Mouse (Mus musculus) hindbrain, embryonic 11.5 days (tissue): Measurements from ENCODE around the gene Dop1b. TPM values are rescaled to one million over a fixed set of nuclear protein-coding genes. Genes with fewer than 3 reads are reported as not detected.

Experiments used
- ATAC-seq: fragments of 200-750 bp; cut with Nextera tagmentation; 2 replicates; pipeline ENCODE4 v1.8.0; 2017; ENCODE audit warnings: mild to moderate bottlenecking, moderate TSS enrichment, moderate library complexity; ENCODE audit not compliant: low FRiP score
- DNase-seq: peaks from one replicate; pipeline ENCODE4 v3.0.0-alpha.2; 2015; ENCODE audit warnings: low spot score
- H3K27ac ChIP-seq: fragments of 300-500 bp; sonication (generic); 2 replicates; pipeline ENCODE4 v1.5.1; 2014; ENCODE audit warnings: mild to moderate bottlenecking, low read depth, low read length
- H3K27me3 ChIP-seq: fragments of 300-500 bp; sonication (generic); 2 replicates; pipeline ENCODE4 v1.6.1; 2014; ENCODE audit warnings: mild to moderate bottlenecking, low read length, moderate library complexity, mixed read lengths; ENCODE audit not compliant: control insufficient read depth, insufficient read depth
- H3K36me3 ChIP-seq: fragments of 300-500 bp; sonication (generic); 2 replicates; pipeline ENCODE4 v1.6.1; 2014; ENCODE audit warnings: mild to moderate bottlenecking, low read length, moderate library complexity, mixed read lengths; ENCODE audit not compliant: control insufficient read depth, insufficient read depth
- H3K4me1 ChIP-seq: fragments of 300-500 bp; sonication (generic); replicated peaks from 2 replicates; pipeline ENCODE4 v1.6.1; 2014; ENCODE audit warnings: low read length, mixed read lengths; ENCODE audit not compliant: control insufficient read depth, insufficient read depth
- H3K4me2 ChIP-seq: fragments of 300-500 bp; sonication (generic); replicated peaks from 2 replicates; pipeline ENCODE4 v1.6.1; 2014; ENCODE audit warnings: mild to moderate bottlenecking, low read depth, low read length
- H3K4me3 ChIP-seq: fragments of 300-500 bp; sonication (generic); 2 replicates; pipeline ENCODE4 v1.5.1; 2014; ENCODE audit warnings: low read depth, low read length
- H3K9ac ChIP-seq: fragments of 300-500 bp; sonication (generic); 2 replicates; pipeline ENCODE4 v1.6.1; 2014; ENCODE audit warnings: low read depth, low read length
- H3K9me3 ChIP-seq: fragments of 300-500 bp; sonication (generic); 2 replicates; pipeline ENCODE4 v1.6.1; 2016; ENCODE audit warnings: low read length; ENCODE audit not compliant: control insufficient read depth
- WGBS: fragments of 180-500 bp; shearing (Covaris S2); extraction: QIAGEN DNeasy Blood & Tissue Kit; methylation state at CpG from one replicate; pipeline ENCODE4 v1.1.7; 2014; 5-methylcytosine and 5-hydroxymethylcytosine counted together
- polyA plus RNA-seq: library from polyadenylated mRNA; unstranded; fragments of >200 nt; fragmentation: Nextera tagmentation; extraction: Ambion mirVana; gene quantifications from 2 replicates; pipeline ENCODE4 v1.2.1, GENCODE M21; 2014

Dop1b gene
- polyA plus RNA-seq, 1 experiment from 2014 or later, result 19.6 TPM

- 91% methylated on average over 4 of the region's 4 CpGs for WGBS
- no peak overlapping the region for H3K27ac ChIP-seq
- H3K36me3 ChIP-seq, result peaks cover 10% of the 10 kb centered on the region
- no peak overlapping the region for H3K9ac ChIP-seq
- no peaks in the 10 kb centered on the region for H3K9me3 ChIP-seq
- H3K4me1 ChIP-seq, result no peaks in the 10 kb centered on the region
- no peak overlapping the region for H3K4me3 ChIP-seq
- DNase-seq, result no peak
- H3K4me2 ChIP-seq, result no peak overlapping the region
- ATAC-seq, result no peak
- no peaks in the 10 kb centered on the region for H3K27me3 ChIP-seq
Measured at GRCm38 (mm10) chr16:93859967-93860366, 148.3 kb downstream of the Dop1b start.

Other genes starting within 250 kb of the Dop1b start
- 9.8 and 10.3 TPM in 2 replicates for gene Setd4, start 107.8 kb upstream of the Dop1b start, polyA plus RNA-seq
- 107 and 110 TPM in 2 replicates for gene Cbr1, start 106.1 kb upstream of the Dop1b start, polyA plus RNA-seq
- gene Gm5678, start 83.8 kb upstream of the Dop1b start, polyA plus RNA-seq, result not detected in 2 replicates
- 0.67 and 0.82 TPM in 2 replicates for gene Cbr3, start 28.7 kb upstream of the Dop1b start, polyA plus RNA-seq
- 30.6 and 37.9 TPM in 2 replicates for gene Morc3, start 120.2 kb downstream of the Dop1b start, polyA plus RNA-seq
- 87.8 and 91.2 TPM in 2 replicates for gene Chaf1b, start 172.0 kb downstream of the Dop1b start, polyA plus RNA-seq